Mouse (Mus musculus): ENCODE data around the gene Serinc1.

GRCm38 (mm10) chr10:57492050-57492449, 40.3 kb downstream of the Serinc1 start:
- no peak for TF ChIP-seq CTCF (IDR thresholded peaks at IDR 0.05; ENCODE audit: borderline replicate concordance, control insufficient read depth, extremely low read depth, insufficient read depth, low read length, poor library complexity)
- TF ChIP-seq POLR2A (IDR thresholded peaks at IDR 0.05; ENCODE audit: control insufficient read depth, extremely low read depth, insufficient read depth, low read length, poor library complexity): no peak

Measured in thymus, adult 2 months (tissue).